Mouse (Mus musculus): ENCODE measurements around the gene Cpm.
"Not testable (repeated sequence)": the region's sequence is repeated elsewhere in the genome, so short reads cannot be mapped to it uniquely, and the experiment has no call there.

Gene Cpm

GRCm38 (mm10) chr10:117726888-117727385 is 97.6 kb downstream of the Cpm start:
- DNase-seq: no peak

DNA sequence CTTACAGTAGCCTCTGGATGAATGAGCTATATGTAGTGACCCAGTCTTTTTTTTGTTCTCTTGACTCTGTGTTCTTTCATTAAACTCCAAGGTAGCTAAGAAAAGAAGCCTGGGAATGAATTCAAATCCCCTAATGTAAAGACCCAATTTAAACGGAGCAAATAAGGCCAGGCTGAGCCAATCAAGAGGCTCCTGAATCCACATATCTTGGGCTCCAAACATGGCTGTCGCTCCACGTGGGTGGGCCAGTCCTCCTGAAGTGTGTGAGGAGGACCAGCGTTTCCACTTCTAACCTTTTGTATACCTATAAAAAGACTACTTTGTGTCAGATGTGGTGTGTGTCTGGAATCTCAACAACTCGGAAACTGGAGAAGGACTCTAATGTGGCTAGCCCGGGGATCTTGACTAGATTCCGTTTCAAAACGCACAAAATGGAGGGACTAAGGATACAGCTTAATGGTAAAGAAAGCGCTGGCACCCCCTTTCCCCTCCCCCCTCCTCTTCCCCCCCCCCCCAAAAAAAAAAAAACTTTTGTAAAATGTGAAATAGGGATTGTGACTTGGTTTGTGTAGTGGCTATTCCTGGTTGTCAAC is 98.3 kb downstream of the Cpm start:
- DNase-seq: no peak

DNA sequence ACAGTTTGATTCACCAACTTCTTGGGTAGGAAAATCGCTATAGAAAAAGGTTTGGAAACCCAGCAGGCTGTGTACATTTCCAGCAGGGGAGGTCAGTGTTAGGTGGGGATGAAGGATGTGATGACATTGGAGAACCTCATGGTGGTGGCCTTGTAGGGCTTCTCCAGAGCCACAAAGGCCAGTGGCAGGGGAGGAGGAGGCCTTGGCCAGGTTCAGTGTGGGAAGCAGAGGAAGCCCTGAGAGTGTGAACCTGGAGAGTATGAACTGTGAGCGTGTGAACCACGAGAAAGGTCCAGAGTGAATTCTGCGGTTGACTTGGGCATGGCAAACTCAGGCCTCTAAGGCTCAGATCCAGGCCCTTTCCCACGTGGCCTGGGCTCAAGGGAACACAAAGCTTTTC is 99.3 kb downstream of the Cpm start:
- no peak for DNase-seq

DNA sequence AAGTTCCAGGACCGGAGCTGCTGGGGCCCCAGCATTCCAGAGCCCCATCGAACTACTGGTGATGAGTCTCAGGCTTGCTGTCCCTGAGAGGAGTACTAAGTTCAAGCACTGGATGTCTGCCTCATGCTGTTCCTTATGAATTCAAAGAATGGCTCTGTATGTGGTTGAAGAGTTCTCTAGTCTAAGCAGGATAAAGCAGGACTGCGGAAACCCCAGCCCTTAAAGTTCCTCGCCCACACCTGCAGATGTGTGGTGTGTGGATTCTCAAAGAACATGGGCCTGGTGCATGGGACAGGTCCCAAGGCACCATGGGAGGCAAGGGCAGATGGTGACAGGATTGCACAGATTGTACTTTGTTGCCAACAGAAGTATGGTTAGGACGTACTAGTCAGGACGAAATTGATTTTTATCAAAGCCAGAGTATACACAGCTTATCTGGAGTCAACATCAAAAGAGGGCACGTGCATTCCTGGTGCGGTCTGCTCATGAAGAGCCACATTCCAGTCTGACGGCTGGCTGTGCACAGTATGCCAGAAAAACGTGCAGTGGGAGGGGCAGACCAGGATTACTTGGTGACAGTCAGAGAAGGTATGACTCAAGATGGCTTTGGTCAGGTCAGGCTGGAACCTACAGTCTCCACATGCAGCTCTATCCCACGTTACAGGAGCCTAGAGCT is 100.0 kb downstream of the Cpm start:
- DNase-seq: no peak

DNA sequence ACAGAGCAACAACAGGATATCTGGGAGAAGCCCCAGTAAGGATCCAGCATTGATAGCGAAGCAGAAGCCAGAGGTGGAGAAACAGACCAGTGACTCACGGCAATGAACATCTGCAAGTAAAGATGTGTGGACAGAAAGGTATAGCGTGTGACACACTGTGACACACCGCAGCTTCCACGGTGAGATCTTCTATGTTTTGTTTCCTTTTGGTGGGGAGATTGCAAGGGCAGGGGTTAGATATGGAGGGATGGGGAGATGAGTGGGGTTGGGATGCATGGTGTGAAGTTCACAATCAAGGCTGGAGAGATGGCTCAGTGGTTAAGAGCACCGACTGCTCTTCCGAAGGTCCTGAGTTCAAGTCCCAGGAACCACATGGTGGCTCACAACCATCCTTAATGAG is 100.8 kb downstream of the Cpm start:
- no peak for DNase-seq

DNA sequence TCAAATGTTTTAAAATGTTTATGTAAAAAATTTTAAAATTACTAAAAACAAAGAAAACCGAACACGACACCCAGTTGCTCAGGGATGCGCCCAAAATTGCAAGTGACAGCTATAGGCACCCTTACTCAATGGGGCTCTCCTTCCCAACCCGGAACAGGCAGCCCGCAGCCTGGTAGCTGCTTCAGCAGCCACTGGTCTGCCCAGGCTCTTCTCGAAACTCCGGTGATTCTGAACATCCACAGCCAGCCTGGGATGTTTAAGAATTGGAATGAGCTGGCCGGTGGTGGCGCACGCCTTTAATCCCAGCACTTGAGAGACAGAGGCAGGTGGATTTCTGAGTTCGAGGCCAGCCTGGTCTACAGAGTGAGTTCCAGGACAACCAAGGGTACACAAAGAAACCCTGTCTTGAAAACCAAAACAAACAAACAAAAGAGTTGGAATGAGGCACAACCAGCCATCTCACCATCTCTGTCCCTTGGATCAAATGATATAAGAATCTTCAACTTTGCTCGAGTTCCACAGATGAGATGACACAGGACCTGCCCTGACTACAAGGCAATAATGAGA is 101.4 kb downstream of the Cpm start:
- no peak for DNase-seq

- DNase-seq: peak; percentile 80 to 88
Observed at GRCm38 (mm10) chr10:117731244-117732101, 102.2 kb downstream of the Cpm start.

- DNase-seq: no peak
Observed at GRCm38 (mm10) chr10:117732184-117732583, 102.9 kb downstream of the Cpm start.

- no peak for DNase-seq
Observed at GRCm38 (mm10) chr10:117732962-117733592, 103.8 kb downstream of the Cpm start.

- not testable (repeated sequence) for DNase-seq
Observed at GRCm38 (mm10) chr10:117733626-117734025, 104.3 kb downstream of the Cpm start.

DNA sequence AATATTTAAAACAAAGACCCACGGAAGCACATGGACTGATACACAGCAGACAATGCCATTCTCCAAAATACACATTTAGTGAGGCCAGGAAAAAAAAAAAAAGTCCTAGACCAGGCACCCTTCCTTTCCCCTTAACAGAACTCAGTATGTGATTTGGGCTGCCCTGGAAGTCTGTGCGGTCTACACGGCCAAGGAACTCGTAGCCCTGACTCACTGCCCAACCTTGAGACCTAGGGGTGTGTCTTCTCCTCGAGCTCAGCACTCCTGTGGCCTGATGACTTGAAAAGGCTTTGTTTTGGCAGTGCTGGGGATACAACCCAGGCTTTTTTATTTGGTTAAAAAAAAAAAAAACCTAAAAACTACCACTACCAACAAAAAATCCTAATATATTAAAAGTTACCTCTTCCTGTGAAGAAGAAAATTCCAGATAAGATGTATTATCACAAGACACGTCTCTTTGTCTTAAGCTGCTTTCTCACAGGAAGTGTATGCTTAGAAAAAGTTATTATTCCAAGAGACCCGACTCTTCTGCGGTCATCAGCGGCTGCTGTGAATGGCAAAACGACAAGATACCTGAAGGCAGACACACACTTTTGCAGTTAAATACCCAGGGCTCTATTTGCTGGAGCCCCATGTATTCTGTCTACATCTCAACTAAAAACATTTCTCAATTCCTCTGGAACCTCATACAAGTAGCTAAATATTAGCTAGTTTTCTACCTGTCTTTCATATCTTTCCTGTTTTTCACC is 105.0 kb downstream of the Cpm start:
- DNase-seq: peak; percentile 41 to 67

GRCm38 (mm10) chr10:117735396-117735795 is 106.1 kb downstream of the Cpm start:
- DNase-seq: not testable (repeated sequence)

DNA sequence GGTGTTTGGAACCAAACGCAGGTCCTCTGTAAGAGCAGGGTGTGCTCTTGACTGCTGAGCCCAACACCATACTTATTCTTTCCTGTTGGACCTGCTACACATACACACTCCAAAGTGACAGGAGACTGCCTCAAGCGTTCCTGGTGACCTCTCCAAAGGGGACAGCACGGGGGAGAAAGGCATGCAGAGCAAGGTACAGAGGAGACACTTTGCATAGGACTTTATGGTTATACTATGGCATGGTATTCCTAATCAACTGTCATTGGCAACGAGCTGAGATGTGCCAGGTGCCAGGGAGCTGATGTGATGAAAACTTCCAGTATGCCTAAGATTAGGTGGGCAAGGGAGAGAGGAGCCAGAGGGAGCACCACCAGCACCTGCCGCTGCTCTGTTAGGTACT is 107.3 kb downstream of the Cpm start:
- DNase-seq: no peak
